Mouse (Mus musculus): ENCODE results near the gene Prdx5.

DNA sequence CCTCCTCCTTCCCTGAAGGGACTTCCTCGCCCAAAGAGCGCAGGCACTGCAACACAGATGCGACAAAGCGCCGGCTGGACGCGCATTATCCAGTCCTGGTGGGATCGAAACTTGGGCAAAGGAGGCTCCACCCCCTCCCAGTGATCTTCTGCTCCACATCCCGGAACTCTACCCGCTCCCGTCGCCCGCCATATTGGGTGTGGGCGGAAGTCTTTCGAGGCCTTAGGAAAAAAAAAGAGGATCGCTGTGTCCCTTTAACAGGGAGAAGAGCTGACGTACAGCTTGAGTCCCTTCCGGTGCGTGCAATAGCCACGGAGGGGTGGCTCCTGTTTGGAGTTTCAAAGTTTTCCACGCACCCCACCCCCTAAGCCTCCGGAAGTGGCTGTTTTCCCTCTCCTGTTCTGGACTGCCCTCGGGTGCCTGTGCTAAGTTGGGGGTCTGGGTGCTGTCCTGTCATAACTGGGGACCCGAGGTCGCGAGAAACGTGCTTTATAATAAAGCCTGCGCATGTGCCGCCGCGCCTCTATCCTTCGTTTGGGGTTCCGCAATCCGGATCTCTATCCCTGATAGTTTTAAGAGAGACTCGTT is 41.6 kb upstream of the Prdx5 start:
- TF ChIP-seq E2F4 (IDR thresholded peaks at IDR 0.05; ENCODE audit: insufficient read depth) (no peak), USF1 (IDR thresholded peaks at IDR 0.05; ENCODE audit: low read depth) (no peak), TCF3 (IDR thresholded peaks at IDR 0.05; ENCODE audit: insufficient read length, low read depth) (no peak), POLR2A (IDR thresholded peaks at IDR 0.05; ENCODE audit: insufficient read length, low read depth) (peak; percentile 72), MAX (IDR thresholded peaks at IDR 0.05; ENCODE audit: low read depth) (peak; percentile 18), MYOD1 (IDR thresholded peaks at IDR 0.05; ENCODE audit: control insufficient read depth in 1 of 3, insufficient read length in 2 of 3, low read depth in 2 of 3) (no peak), SRF (IDR thresholded peaks at IDR 0.05; ENCODE audit: control insufficient read depth, insufficient read length, low read depth) (peak; percentile 21), POLR2AphosphoS2 (IDR thresholded peaks at IDR 0.05; ENCODE audit: insufficient read length, low read depth) (peak; percentile 79), MYOG (IDR thresholded peaks at IDR 0.05; ENCODE audit: control insufficient read depth in 1 of 3, insufficient read depth in 1 of 3, insufficient read length in 2 of 3, low read depth in 2 of 3) (no peak), TCF12 (IDR thresholded peaks at IDR 0.05; ENCODE audit: insufficient read depth, poor library complexity, severe bottlenecking) (no peak)

Measured in myocyte (in vitro differentiated cells).